Mouse (Mus musculus): ENCODE data around the gene P2rx3. TPM values are rescaled to one million over a fixed set of nuclear protein-coding genes. Genes with fewer than 3 reads are reported as not detected.

The P2rx3 gene
- polyA plus RNA-seq, 3 experiments from 2014 or later: 1.3 TPM; not detected in 2

DNA sequence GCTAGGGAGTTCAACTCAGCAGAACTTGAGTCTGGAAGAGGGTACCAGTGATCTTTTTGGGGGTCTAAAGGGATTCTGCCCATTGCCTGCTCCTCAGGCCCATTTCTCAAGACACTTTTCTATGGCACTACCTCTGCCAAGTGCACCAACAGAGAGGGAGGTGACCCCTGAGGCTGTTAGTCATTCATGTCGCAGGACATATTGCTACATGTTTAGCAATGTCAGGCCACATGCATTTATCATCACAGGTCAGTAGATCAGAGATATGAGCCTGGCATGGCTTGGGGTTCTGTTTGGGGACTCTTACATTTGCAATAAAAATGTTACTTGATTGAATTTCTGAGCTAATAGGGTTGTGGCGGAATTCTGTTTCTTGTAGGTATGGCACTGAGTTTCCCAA is 61.7 kb downstream of the P2rx3 start:
- ATAC-seq: no peak

DNA sequence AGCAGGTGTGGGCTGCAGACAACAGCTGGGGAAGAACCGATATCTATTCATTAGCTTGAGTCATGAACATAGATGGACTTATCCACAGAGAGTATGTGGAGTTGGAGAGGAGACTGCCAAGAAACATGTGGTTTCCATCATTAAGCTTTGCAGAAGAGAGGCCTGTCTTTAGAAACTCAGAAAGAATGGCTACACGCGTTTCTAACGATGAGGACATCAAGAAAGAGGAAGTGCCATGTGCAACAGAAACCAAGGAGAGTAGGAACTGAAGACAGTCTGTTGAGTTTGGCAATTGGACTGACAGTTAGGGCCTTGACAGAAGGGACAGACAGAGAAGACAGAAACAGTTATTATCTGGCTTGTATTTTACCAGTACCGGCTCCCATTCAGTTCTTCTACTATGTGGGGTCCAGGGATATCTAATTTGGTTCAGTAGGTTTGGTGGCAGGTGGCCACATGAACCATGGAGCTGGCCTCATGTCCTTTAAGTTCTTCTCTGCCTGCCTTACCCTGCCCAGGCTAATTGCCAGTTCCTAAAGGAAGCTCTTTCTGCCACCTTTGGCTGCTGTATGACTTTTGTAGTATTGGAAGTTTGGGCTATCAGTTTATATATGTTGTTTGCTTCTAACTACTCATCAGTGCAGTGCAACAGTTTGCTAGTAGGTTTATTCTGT is 69.8 kb downstream of the P2rx3 start:
- no peak for ATAC-seq

GRCm38 (mm10) chr2:84964111-84964801 is 73.0 kb downstream of the P2rx3 start:
- ATAC-seq: no peak

DNA sequence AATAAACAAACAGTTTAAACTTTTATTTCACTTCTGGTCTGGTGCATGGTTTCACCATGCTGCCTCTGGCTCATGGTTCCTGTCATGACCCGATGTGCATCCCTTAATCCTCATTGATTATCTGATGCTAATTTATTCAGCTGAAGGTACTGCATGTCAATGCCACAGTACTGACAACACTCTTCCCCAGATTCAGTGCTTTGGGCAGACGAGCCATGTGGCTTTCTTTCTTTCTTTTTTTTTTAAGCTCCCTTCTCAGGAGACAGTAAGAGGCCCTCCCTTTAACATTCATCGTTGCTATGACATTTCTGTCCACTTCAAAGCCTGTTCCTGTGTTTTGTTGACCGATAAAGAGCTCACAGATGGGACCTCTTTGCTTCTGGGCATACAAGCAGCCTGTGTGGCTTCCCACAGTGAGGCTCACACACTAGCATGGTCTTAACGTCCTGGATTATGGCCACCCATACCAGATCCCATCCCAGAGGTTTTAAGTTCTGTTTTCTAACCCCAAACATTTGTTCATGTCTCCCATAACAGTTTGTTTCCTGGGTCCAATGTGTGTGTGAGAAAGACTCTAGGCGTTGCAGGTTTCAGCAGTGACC is 74.3 kb downstream of the P2rx3 start:
- ATAC-seq: no peak

DNA sequence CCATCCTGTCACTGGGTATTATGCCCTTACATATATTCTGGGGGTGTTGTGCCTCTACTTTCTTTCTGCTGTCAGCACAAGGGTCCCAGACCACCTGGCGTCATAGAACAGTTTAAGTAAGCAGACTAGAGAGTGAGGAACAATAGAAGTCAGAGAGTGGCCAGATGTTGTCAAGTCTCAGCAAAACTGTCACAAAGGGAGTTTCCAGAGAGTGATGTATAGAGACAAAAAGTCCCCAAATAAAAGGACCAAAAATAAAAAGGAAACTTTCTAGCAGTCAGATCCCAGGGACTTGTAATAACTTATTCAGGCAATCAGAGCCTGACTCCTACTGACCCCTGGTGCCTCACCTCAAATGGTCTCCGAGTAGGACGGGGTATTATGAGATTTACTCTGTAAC is 75.4 kb downstream of the P2rx3 start:
- ATAC-seq: peak; percentile 21

- no peak for ATAC-seq
Observed at GRCm38 (mm10) chr2:84961300-84961699, 76.0 kb downstream of the P2rx3 start.

DNA sequence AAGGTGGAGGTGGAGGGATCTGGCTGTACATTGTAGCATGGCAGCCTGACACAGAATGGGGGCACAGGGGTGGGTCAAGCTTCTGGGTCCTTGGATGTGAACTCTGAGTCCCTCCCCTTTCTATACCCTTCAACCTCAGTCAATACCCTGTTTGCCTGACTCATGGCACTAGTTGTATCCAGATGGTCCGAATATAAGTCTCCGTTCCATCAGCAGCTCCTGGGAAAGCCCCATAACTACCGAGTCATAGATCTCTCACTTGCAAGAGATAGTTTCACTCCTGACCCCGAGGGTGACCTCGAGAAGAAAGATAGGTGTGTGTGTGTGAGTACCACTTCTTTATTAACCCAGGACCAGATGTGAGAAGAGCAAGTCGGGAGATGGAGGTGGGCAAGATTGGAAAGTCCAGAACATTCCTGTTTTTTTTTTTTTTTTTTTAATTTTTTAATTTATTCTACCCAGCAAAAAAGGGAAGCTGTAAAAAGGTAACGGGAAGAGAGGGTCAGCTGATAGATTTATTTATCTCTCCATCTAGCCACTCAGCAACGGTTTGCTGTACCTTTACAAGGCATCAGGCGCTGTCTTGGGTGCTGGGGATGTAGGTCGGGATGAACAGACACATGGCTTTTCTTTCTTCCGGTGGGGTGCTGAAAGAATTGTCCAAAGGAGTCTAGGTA is 78.5 kb downstream of the P2rx3 start:
- ATAC-seq: no peak

DNA sequence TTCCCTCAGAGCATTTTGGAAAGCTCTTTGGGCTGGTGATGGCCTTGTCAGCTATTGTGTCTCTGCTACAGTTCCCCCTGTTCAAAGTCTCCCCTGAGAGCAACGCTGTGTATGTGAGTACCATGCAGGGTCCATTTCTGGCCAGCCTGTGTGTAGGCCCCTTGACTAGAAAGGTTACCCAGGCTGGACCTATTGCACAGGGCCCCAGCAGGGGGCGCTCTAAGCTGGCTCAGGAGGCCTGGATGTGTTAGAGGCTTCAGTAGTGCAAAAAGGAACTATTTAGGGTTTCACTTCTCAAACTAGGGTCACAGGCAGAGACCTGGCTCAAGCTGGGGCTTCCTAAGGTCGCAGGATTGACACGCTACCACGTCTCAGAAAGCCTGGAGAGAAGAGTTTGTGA is 81.0 kb downstream of the P2rx3 start:
- peak; percentile 61 for ATAC-seq

DNA sequence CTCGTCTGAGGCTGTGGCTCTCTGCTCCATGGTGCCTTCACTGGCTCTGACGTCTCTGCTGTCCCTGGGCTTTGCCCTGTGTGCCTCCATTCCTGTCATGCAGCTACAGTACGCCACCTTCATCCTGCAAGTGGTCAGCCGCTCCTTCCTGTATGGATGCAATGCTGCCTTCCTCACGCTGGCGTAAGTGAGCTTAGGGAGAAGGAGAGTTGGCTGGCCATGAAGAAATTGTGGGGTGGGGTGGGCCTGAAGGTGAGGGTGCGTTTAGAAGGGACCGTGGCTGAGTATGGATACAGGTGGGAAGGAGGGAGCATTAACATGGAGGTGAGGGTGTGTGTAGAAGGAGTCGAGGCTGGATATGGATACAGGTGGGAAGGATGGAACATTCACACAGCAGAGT is 81.8 kb downstream of the P2rx3 start:
- no peak for ATAC-seq

GRCm38 (mm10) chr2:84952693-84953092 is 84.6 kb downstream of the P2rx3 start:
- ATAC-seq: no peak

GRCm38 (mm10) chr2:84952251-84952650 is 85.0 kb downstream of the P2rx3 start:
- ATAC-seq: no peak

- no peak for ATAC-seq
Observed at GRCm38 (mm10) chr2:84951027-84951426, 86.2 kb downstream of the P2rx3 start.

DNA sequence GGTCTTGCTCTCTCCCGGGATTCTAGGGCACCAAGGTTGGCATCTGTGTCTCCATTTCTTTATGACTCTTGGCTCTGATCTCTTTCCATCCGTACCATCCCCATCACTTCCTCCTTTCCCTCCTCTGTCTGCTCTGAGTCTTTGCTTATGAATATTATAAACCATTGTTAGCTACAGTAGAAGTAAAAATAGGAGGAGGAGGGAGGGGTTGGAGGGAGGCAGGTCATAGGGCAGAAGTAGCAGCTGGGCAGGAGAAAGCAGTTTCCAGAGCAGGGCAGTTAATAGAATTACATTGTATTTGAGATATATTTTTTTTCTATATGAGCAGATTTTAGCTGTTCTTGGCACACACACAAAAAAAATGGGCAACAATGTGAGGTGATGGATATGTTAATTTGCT is 88.5 kb downstream of the P2rx3 start:
- ATAC-seq: no peak

Other genes with a start within 250 kb of the P2rx3 start
- 10 to 100 TPM; 92.1 to 96.3 (median 93.4) TPM for gene Ube2l6, start 238.6 kb downstream of the P2rx3 start, polyA plus RNA-seq (2017; shearing (Covaris generic))
- not detected for gene Smtnl1, start 214.8 kb downstream of the P2rx3 start, polyA plus RNA-seq (2017; shearing (Covaris generic))
- gene Timm10, start 210.5 kb downstream of the P2rx3 start, polyA plus RNA-seq (2017; shearing (Covaris generic)): 10 to 100 TPM; 25.4 to 39.8 (median 38.8) TPM
- gene Slc43a1, start 198.6 kb downstream of the P2rx3 start, polyA plus RNA-seq (2017; shearing (Covaris generic)): 1 to 10 TPM; 1.9 to 9.1 (median 5.9) TPM
- gene Rtn4rl2, start 150.8 kb downstream of the P2rx3 start, polyA plus RNA-seq (2017; shearing (Covaris generic)): not detected
- gene Slc43a3, start 100.9 kb downstream of the P2rx3 start, polyA plus RNA-seq (2017; shearing (Covaris generic)): 10 to 100 TPM in 1 of 3 experiments, 1 to 10 TPM in 2; 8.8 to 23.4 (median 9.2) TPM
- under 1 TPM in 1 of 3 experiments, not detected in 2; 0.73 TPM for gene Prg2, start 57.0 kb downstream of the P2rx3 start, polyA plus RNA-seq (2017; shearing (Covaris generic))
- gene Prg3, start 49.2 kb downstream of the P2rx3 start, polyA plus RNA-seq (2017; shearing (Covaris generic)): not detected
- gene Ssrp1, start 228 bp downstream of the P2rx3 start, polyA plus RNA-seq (2017; shearing (Covaris generic)): 100 to 1,000 TPM; 151 to 189 (median 155) TPM
- gene Tnks1bp1, start 10.6 kb upstream of the P2rx3 start, polyA plus RNA-seq (2017; shearing (Covaris generic)): 1 to 10 TPM; 4.9 to 6.6 (median 5.0) TPM
- gene Aplnr, start 98.8 kb upstream of the P2rx3 start, polyA plus RNA-seq (2017; shearing (Covaris generic)): not detected
- not detected for gene Lrrc55, start 159.7 kb upstream of the P2rx3 start, polyA plus RNA-seq (2017; shearing (Covaris generic))